Mouse (Mus musculus): ENCODE results near the gene Exosc3. TPM values are rescaled to one million over a fixed set of nuclear protein-coding genes. Genes with fewer than 3 reads are reported as not detected.
"Not testable (repeated sequence)": the region's sequence is repeated elsewhere in the genome, so short reads cannot be mapped to it uniquely, and the experiment has no call there.

Exosc3 gene
- polyA plus RNA-seq (2016; fragmentation: Nextera tagmentation; extraction: Ambion mirVana) = 109 and 112 TPM in 2 replicates

GRCm38 (mm10) chr4:45342286-45343155, at the start of gene Exosc3:
TSS of gene Exosc3 (minus strand) at chr4:45342732.
- WGBS = under 1% methylated on average over 74 of the region's 76 CpGs
- Histone ChIP-seq H3K27ac (replicated peaks) (peak within 1 kb of the TSS; percentile 94), H3K27me3 (replicated peaks; ENCODE audit: low read depth, poor library complexity, severe bottlenecking) (no peaks in the 10 kb centered on the region), H3K36me3 (replicated peaks) (peaks cover 33% of the 10 kb centered on the region), H3K4me1 (peaks cover 26% of the 10 kb centered on the region), H3K9me3 (no peaks in the 10 kb centered on the region), H3K4me3 (peak within 1 kb of the TSS; percentile 98)
- no peak for DNase-seq (ENCODE audit: low spot score)

GRCm38 (mm10) chr4:45392099-45392498, 49.6 kb upstream of the Exosc3 start:
- 75% methylated on average over 4 of the region's 4 CpGs for WGBS
- Histone ChIP-seq H3K27me3 (replicated peaks; ENCODE audit: low read depth, poor library complexity, severe bottlenecking) (no peaks in the 10 kb centered on the region), H3K27ac (replicated peaks) (no peak overlapping the region), H3K9me3 (no peaks in the 10 kb centered on the region), H3K4me3 (no peak overlapping the region), H3K36me3 (replicated peaks) (peaks cover 24% of the 10 kb centered on the region), H3K4me1 (no peaks in the 10 kb centered on the region)
- no peak for DNase-seq (ENCODE audit: low spot score)

GRCm38 (mm10) chr4:45387296-45387695, 44.8 kb upstream of the Exosc3 start:
- not testable (repeated sequence) for H3K36me3 ChIP-seq (replicated peaks); H3K4me1 ChIP-seq; H3K27ac ChIP-seq (replicated peaks); DNase-seq (ENCODE audit: low spot score); H3K9me3 ChIP-seq; H3K4me3 ChIP-seq; H3K27me3 ChIP-seq (replicated peaks; ENCODE audit: low read depth, poor library complexity, severe bottlenecking)
- 91% methylated on average over 5 of the region's 5 CpGs for WGBS

GRCm38 (mm10) chr4:45382133-45382532, 39.6 kb upstream of the Exosc3 start:
- H3K36me3 ChIP-seq (replicated peaks) = peaks cover 14% of the 10 kb centered on the region
- H3K27ac ChIP-seq (replicated peaks); DNase-seq (ENCODE audit: low spot score); H3K4me3 ChIP-seq; H3K9me3 ChIP-seq; H3K4me1 ChIP-seq; H3K27me3 ChIP-seq (replicated peaks; ENCODE audit: low read depth, poor library complexity, severe bottlenecking): not testable (repeated sequence)
- 81% methylated on average over 2 of the region's 2 CpGs for WGBS

GRCm38 (mm10) chr4:45380903-45381580, 38.5 kb upstream of the Exosc3 start:
- 89% methylated on average over 10 of the region's 10 CpGs for WGBS
- H3K27ac ChIP-seq (replicated peaks); H3K4me1 ChIP-seq; H3K27me3 ChIP-seq (replicated peaks; ENCODE audit: low read depth, poor library complexity, severe bottlenecking); H3K9me3 ChIP-seq; H3K4me3 ChIP-seq; DNase-seq (ENCODE audit: low spot score): not testable (repeated sequence)
- H3K36me3 ChIP-seq (replicated peaks) = peaks cover 25% of the 10 kb centered on the region

GRCm38 (mm10) chr4:45376573-45376972, 34.0 kb upstream of the Exosc3 start:
- Histone ChIP-seq H3K4me3 (no peak overlapping the region), H3K4me1 (no peaks in the 10 kb centered on the region), H3K36me3 (replicated peaks) (peaks cover 69% of the 10 kb centered on the region), H3K27me3 (replicated peaks; ENCODE audit: low read depth, poor library complexity, severe bottlenecking) (no peaks in the 10 kb centered on the region), H3K27ac (replicated peaks) (no peak overlapping the region), H3K9me3 (no peaks in the 10 kb centered on the region)
- WGBS = 92% methylated on average over 4 of the region's 4 CpGs
- no peak for DNase-seq (ENCODE audit: low spot score)

- H3K27ac ChIP-seq (replicated peaks) = no peak overlapping the region
- no peaks in the 10 kb centered on the region for H3K4me1 ChIP-seq
- no peaks in the 10 kb centered on the region for H3K27me3 ChIP-seq (replicated peaks; ENCODE audit: low read depth, poor library complexity, severe bottlenecking)
- H3K36me3 ChIP-seq (replicated peaks) = peaks cover 86% of the 10 kb centered on the region
- WGBS = 89% methylated on average over 5 of the region's 5 CpGs
- no peak for DNase-seq (ENCODE audit: low spot score)
- no peak overlapping the region for H3K4me3 ChIP-seq
- H3K9me3 ChIP-seq = no peaks in the 10 kb centered on the region
These were observed 32.3 kb upstream of the Exosc3 start for GRCm38 (mm10) chr4:45374879-45375278.

GRCm38 (mm10) chr4:45371261-45371660, 28.7 kb upstream of the Exosc3 start:
- no peak for DNase-seq (ENCODE audit: low spot score)
- Histone ChIP-seq H3K9me3 (no peaks in the 10 kb centered on the region), H3K27me3 (replicated peaks; ENCODE audit: low read depth, poor library complexity, severe bottlenecking) (no peaks in the 10 kb centered on the region), H3K27ac (replicated peaks) (no peak overlapping the region), H3K4me3 (no peak overlapping the region), H3K36me3 (replicated peaks) (peaks cover 78% of the 10 kb centered on the region), H3K4me1 (no peaks in the 10 kb centered on the region)
- WGBS = 79% methylated on average over 3 of the region's 3 CpGs

- Histone ChIP-seq H3K27ac (replicated peaks) (no peak overlapping the region), H3K36me3 (replicated peaks) (peaks cover 50% of the 10 kb centered on the region), H3K9me3 (no peaks in the 10 kb centered on the region), H3K4me3 (no peak overlapping the region), H3K4me1 (no peaks in the 10 kb centered on the region), H3K27me3 (replicated peaks; ENCODE audit: low read depth, poor library complexity, severe bottlenecking) (no peaks in the 10 kb centered on the region)
- no peak for DNase-seq (ENCODE audit: low spot score)
- 93% methylated on average over 3 of the region's 3 CpGs for whole genome bisulfite sequencing
These were observed 14.1 kb upstream of the Exosc3 start for GRCm38 (mm10) chr4:45356653-45357052.

GRCm38 (mm10) chr4:45341669-45342249, 773 bp downstream of the Exosc3 start, which contains the start of gene Dcaf10:
TSS of gene Dcaf10 (plus strand) at chr4:45342101.
- H3K27me3 ChIP-seq (replicated peaks; ENCODE audit: low read depth, poor library complexity, severe bottlenecking) = no peaks in the 10 kb centered on the region
- peaks cover 28% of the 10 kb centered on the region for H3K36me3 ChIP-seq (replicated peaks)
- WGBS = 2% methylated on average over 42 of the region's 42 CpGs
- peak within 1 kb of the TSS; percentile 98 for H3K4me3 ChIP-seq
- DNase-seq (ENCODE audit: low spot score) = peak; percentile 95
- peaks cover 26% of the 10 kb centered on the region for H3K4me1 ChIP-seq
- peak within 1 kb of the TSS; percentile 94 for H3K27ac ChIP-seq (replicated peaks)
- no peaks in the 10 kb centered on the region for H3K9me3 ChIP-seq

GRCm38 (mm10) chr4:45341226-45341625, 1.3 kb downstream of the Exosc3 start:
- DNase-seq (ENCODE audit: low spot score) = no peak
- WGBS = 59% methylated on average over 9 of the region's 9 CpGs
- peak overlapping the region; percentile 94; the same call in 1 of the 2 replicates for H3K27ac ChIP-seq (replicated peaks)
- peaks cover 26% of the 10 kb centered on the region for H3K4me1 ChIP-seq
- H3K9me3 ChIP-seq = no peaks in the 10 kb centered on the region
- peaks cover 25% of the 10 kb centered on the region for H3K36me3 ChIP-seq (replicated peaks)
- H3K4me3 ChIP-seq = peak overlapping the region; percentile 98
- no peaks in the 10 kb centered on the region for H3K27me3 ChIP-seq (replicated peaks; ENCODE audit: low read depth, poor library complexity, severe bottlenecking)

- Histone ChIP-seq H3K36me3 (replicated peaks) (no peaks in the 10 kb centered on the region), H3K9me3 (0 out of 2 replicates have a peak, but pooled peaks cover 3% of the 10 kb centered on the region), H3K27ac (replicated peaks) (no peak overlapping the region), H3K4me3 (no peak overlapping the region), H3K27me3 (replicated peaks; ENCODE audit: low read depth, poor library complexity, severe bottlenecking) (no peaks in the 10 kb centered on the region), H3K4me1 (no peaks in the 10 kb centered on the region)
- DNase-seq (ENCODE audit: low spot score) = no peak
- WGBS = 75% methylated on average over 3 of the region's 3 CpGs
These were observed 10.1 kb downstream of the Exosc3 start for GRCm38 (mm10) chr4:45332466-45332865.
